Mouse (Mus musculus) midbrain, embryonic 16.5 days (tissue): ENCODE measurements around the gene Gramd1b. TPM values are rescaled to one million over a fixed set of nuclear protein-coding genes. Genes with fewer than 3 reads are reported as not detected.

ENCODE experiments used
- ATAC-seq: fragments of 200-750 bp; cut with Nextera tagmentation; 2 replicates; pipeline ENCODE4 v1.8.0; 2017; ENCODE audit warnings: moderate TSS enrichment
- H3K27ac ChIP-seq: fragments of 300-500 bp; sonication (generic); 2 replicates; pipeline ENCODE4 v1.5.1; 2014; ENCODE audit warnings: mild to moderate bottlenecking, low read length, mixed read lengths
- H3K27me3 ChIP-seq: fragments of 300-500 bp; sonication (generic); 2 replicates; pipeline ENCODE4 v1.6.1; 2014; ENCODE audit warnings: low read depth, low read length, mixed read lengths; ENCODE audit not compliant: control insufficient read depth, insufficient read depth
- H3K36me3 ChIP-seq: fragments of 300-500 bp; sonication (generic); 2 replicates; pipeline ENCODE4 v1.6.1; 2014; ENCODE audit warnings: mild to moderate bottlenecking, low read length, moderate library complexity, mixed read lengths; ENCODE audit not compliant: control insufficient read depth, insufficient read depth
- H3K4me1 ChIP-seq: fragments of 300-500 bp; sonication (generic); 2 replicates; pipeline ENCODE4 v1.6.1; 2014; ENCODE audit warnings: mild to moderate bottlenecking, low read length, mixed read lengths; ENCODE audit not compliant: control insufficient read depth, insufficient read depth
- H3K4me2 ChIP-seq: fragments of 300-500 bp; sonication (generic); 2 replicates; pipeline ENCODE4 v1.6.1; 2014; ENCODE audit warnings: mild to moderate bottlenecking, low read length, mixed read lengths
- H3K4me3 ChIP-seq: fragments of 300-500 bp; sonication (generic); 2 replicates; pipeline ENCODE4 v1.5.1; 2014; ENCODE audit warnings: low read depth, mild to moderate bottlenecking, low read length, moderate library complexity, mixed read lengths
- H3K9ac ChIP-seq: fragments of 300-500 bp; sonication (generic); 2 replicates; pipeline ENCODE4 v1.6.1; 2014; ENCODE audit warnings: low read depth, low read length, mixed read lengths
- H3K9me3 ChIP-seq: fragments of 300-500 bp; sonication (generic); replicated peaks from 2 replicates; pipeline ENCODE4 v1.6.1; 2014; ENCODE audit warnings: mild to moderate bottlenecking, low read length, mixed read lengths; ENCODE audit not compliant: control insufficient read depth, poor library complexity, severe bottlenecking
- WGBS: fragments of 180-500 bp; shearing (Covaris S2); extraction: QIAGEN DNeasy Blood & Tissue Kit; methylation state at CpG from one replicate; pipeline ENCODE4 v1.1.7; 2014; 5-methylcytosine and 5-hydroxymethylcytosine counted together
- polyA plus RNA-seq: library from polyadenylated mRNA; unstranded; fragments of >200 nt; fragmentation: Nextera tagmentation; extraction: Ambion mirVana; gene quantifications from 2 replicates; pipeline ENCODE4 v1.2.1, GENCODE M21; 2015

The Gramd1b gene
- polyA plus RNA-seq, 1 experiment from 2014 or later = 20.3 TPM

GRCm38 (mm10) chr9:40456191-40456590 is 75.0 kb downstream of the Gramd1b start:
- H3K4me1 ChIP-seq = peaks cover 5% of the 10 kb centered on the region
- H3K4me2 ChIP-seq = peak overlapping the region; percentile 99
- no peaks in the 10 kb centered on the region for H3K36me3 ChIP-seq
- H3K9me3 ChIP-seq = no peaks in the 10 kb centered on the region
- 1% methylated on average over 7 of the region's 7 CpGs for WGBS
- no peaks in the 10 kb centered on the region; the same call in 1 of the 2 replicates for H3K27me3 ChIP-seq
- ATAC-seq = peak; percentile 79
- peak overlapping the region; percentile 76 for H3K9ac ChIP-seq
- peak overlapping the region; percentile 61 for H3K4me3 ChIP-seq
- H3K27ac ChIP-seq = no peak overlapping the region

GRCm38 (mm10) chr9:40455336-40456185 is 75.6 kb downstream of the Gramd1b start:
- Histone ChIP-seq H3K9ac (peak overlapping the region; percentile 76), H3K4me3 (peak overlapping the region; percentile 61), H3K9me3 (no peaks in the 10 kb centered on the region), H3K36me3 (no peaks in the 10 kb centered on the region), H3K27ac (peak overlapping the region; percentile 54; the same call in 1 of the 2 replicates), H3K4me1 (peaks cover 5% of the 10 kb centered on the region), H3K4me2 (peak overlapping the region; percentile 99), H3K27me3 (no peaks in the 10 kb centered on the region; the same call in 1 of the 2 replicates)
- WGBS = under 1% methylated on average over 72 of the region's 77 CpGs
- ATAC-seq = peak; percentile 67

- H3K4me1 ChIP-seq = peaks cover 5% of the 10 kb centered on the region
- H3K9me3 ChIP-seq = no peaks in the 10 kb centered on the region
- 2% methylated on average over 8 of the region's 8 CpGs for WGBS
- peak overlapping the region; percentile 61 for H3K4me3 ChIP-seq
- peak overlapping the region; percentile 76 for H3K9ac ChIP-seq
- no peaks in the 10 kb centered on the region; the same call in 1 of the 2 replicates for H3K27me3 ChIP-seq
- H3K27ac ChIP-seq = no peak overlapping the region
- H3K4me2 ChIP-seq = peak overlapping the region; percentile 99
- no peaks in the 10 kb centered on the region for H3K36me3 ChIP-seq
- ATAC-seq = peak; percentile 49
Measured at GRCm38 (mm10) chr9:40455020-40455335, 76.2 kb downstream of the Gramd1b start.

GRCm38 (mm10) chr9:40453889-40454288 is 77.3 kb downstream of the Gramd1b start:
- Histone ChIP-seq H3K4me1 (peaks cover 5% of the 10 kb centered on the region), H3K36me3 (no peaks in the 10 kb centered on the region), H3K27ac (no peak overlapping the region), H3K4me3 (no peak overlapping the region), H3K27me3 (no peaks in the 10 kb centered on the region; the same call in 1 of the 2 replicates), H3K4me2 (no peak overlapping the region), H3K9ac (no peak overlapping the region), H3K9me3 (no peaks in the 10 kb centered on the region)
- WGBS = 93% methylated on average over 6 of the region's 6 CpGs
- ATAC-seq = no peak

- Histone ChIP-seq H3K27me3 (no peaks in the 10 kb centered on the region; the same call in 1 of the 2 replicates), H3K4me1 (peaks cover 5% of the 10 kb centered on the region), H3K27ac (no peak overlapping the region), H3K9me3 (no peaks in the 10 kb centered on the region), H3K9ac (no peak overlapping the region), H3K4me3 (no peak overlapping the region), H3K4me2 (no peak overlapping the region), H3K36me3 (no peaks in the 10 kb centered on the region)
- WGBS = 58% methylated on average over 5 of the region's 5 CpGs
- no peak for ATAC-seq
Measured at GRCm38 (mm10) chr9:40452208-40452607, 79.0 kb downstream of the Gramd1b start.

- Histone ChIP-seq H3K27ac (no peak overlapping the region), H3K4me2 (no peak overlapping the region), H3K4me3 (no peak overlapping the region), H3K4me1 (no peaks in the 10 kb centered on the region; the same call in 1 of the 2 replicates), H3K27me3 (no peaks in the 10 kb centered on the region), H3K36me3 (no peaks in the 10 kb centered on the region), H3K9me3 (no peaks in the 10 kb centered on the region), H3K9ac (no peak overlapping the region)
- no peak for ATAC-seq
- WGBS = 78% methylated on average over 5 of the region's 5 CpGs
Measured at GRCm38 (mm10) chr9:40450776-40451175, 80.4 kb downstream of the Gramd1b start.

GRCm38 (mm10) chr9:40450417-40450714 is 80.8 kb downstream of the Gramd1b start:
- no peak overlapping the region for H3K27ac ChIP-seq
- no peak overlapping the region for H3K4me3 ChIP-seq
- H3K36me3 ChIP-seq = no peaks in the 10 kb centered on the region
- no peaks in the 10 kb centered on the region; the same call in 1 of the 2 replicates for H3K4me1 ChIP-seq
- H3K4me2 ChIP-seq = no peak overlapping the region
- H3K9ac ChIP-seq = no peak overlapping the region
- H3K9me3 ChIP-seq = no peaks in the 10 kb centered on the region
- WGBS = 64% methylated on average over 7 of the region's 7 CpGs
- no peak for ATAC-seq
- no peaks in the 10 kb centered on the region for H3K27me3 ChIP-seq

- Histone ChIP-seq H3K9ac (no peak overlapping the region), H3K9me3 (no peaks in the 10 kb centered on the region), H3K27ac (no peak overlapping the region), H3K4me3 (no peak overlapping the region), H3K4me1 (no peaks in the 10 kb centered on the region), H3K36me3 (no peaks in the 10 kb centered on the region), H3K4me2 (no peak overlapping the region), H3K27me3 (no peaks in the 10 kb centered on the region)
- 70% methylated on average over 10 of the region's 10 CpGs for WGBS
- no peak for ATAC-seq
Measured at GRCm38 (mm10) chr9:40449610-40450416, 81.4 kb downstream of the Gramd1b start.
